Comparison of ENCODE assay signal across 8 mouse cellular contexts in the genomic region with DNA sequence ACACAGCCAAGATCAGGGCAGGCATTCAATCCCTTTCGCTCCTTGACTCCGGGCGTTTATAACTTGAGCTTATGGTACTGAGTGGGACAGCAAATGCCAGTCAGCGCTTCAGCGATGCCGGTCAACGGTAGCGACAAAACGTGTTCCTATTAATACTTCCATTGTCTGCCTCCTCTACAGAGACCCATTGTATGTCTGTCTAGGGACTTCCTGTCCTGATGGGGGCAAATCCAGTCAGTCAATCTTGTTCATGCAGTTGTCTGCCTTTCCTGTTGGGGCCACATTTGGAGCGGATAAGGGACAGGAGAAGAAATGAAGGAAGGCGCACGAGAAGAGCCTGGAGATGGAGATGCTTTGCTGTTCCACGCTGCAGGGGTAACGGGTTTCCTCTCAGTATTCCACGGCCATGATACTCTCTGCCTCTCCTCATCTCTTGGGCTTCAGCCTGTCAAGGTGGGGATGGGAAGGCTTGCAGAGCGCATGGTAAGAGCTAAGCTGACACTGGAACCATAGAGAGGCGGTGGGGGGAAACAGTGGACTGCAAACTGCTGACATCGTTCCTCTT. TPM values are rescaled to one million over a fixed set of nuclear protein-coding genes. Genes with fewer than 3 reads are reported as not detected.
DNase-seq lines count a peak whose midpoint lies in the region; ATAC-seq lines count a peak whose summit lies in the region.

No protein-coding gene starts in this region.

- H3K4me2 ChIP-seq in lung, embryonic 15.5 days, result peak overlapping the region; percentile 63
- peak overlapping the region; percentile 75 for H3K4me2 ChIP-seq in heart, embryonic 14.5 days (ENCODE audit: low read length)
- peak overlapping the region; percentile 40 for H3K4me2 ChIP-seq in liver, embryonic 13.5 days
- H3K4me2 ChIP-seq in stomach, embryonic 15.5 days, result peak overlapping the region; percentile 47

- H3K27me3 ChIP-seq in lung, embryonic 15.5 days, result no peaks in the 10 kb centered on the region
- H3K27me3 ChIP-seq in heart, embryonic 14.5 days (ENCODE audit: control insufficient read depth, insufficient read depth, low read length), result no peaks in the 10 kb centered on the region
- H3K27me3 ChIP-seq in liver, embryonic 13.5 days, result 0 out of 2 replicates have a peak, but pooled peaks cover 14% of the 10 kb centered on the region
- no peaks in the 10 kb centered on the region for H3K27me3 ChIP-seq in stomach, embryonic 15.5 days (replicated peaks)

- intact Hi-C loops in gastrocnemius, postnatal 14 days (cut with DNase I; ENCODE audit: low total_unique reads), result no loop called here

- H3K36me3 ChIP-seq in lung, embryonic 15.5 days, result no peaks in the 10 kb centered on the region
- no peaks in the 10 kb centered on the region for H3K36me3 ChIP-seq in heart, embryonic 14.5 days (ENCODE audit: control insufficient read depth, insufficient read depth, low read length)
- H3K36me3 ChIP-seq in liver, embryonic 13.5 days, result no peaks in the 10 kb centered on the region
- no peaks in the 10 kb centered on the region for H3K36me3 ChIP-seq in stomach, embryonic 15.5 days

- peaks cover 26% of the 10 kb centered on the region for H3K4me1 ChIP-seq in lung, embryonic 15.5 days
- peaks cover 24 to 28% of the 10 kb centered on the region in 2 experiments for H3K4me1 ChIP-seq in heart, embryonic 14.5 days (ENCODE audit: control insufficient read depth in 2 of 2, insufficient read depth in 2 of 2, low read length in 2 of 2)
- peaks cover 23% of the 10 kb centered on the region for H3K4me1 ChIP-seq in liver, embryonic 13.5 days (replicated peaks)
- peaks cover 22% of the 10 kb centered on the region for H3K4me1 ChIP-seq in stomach, embryonic 15.5 days

- peak; percentile 21; the same call in 1 of the 2 replicates for ATAC-seq in lung, embryonic 15.5 days (ENCODE audit: borderline replicate concordance, extremely low read depth, low FRiP score, low TSS enrichment)
- ATAC-seq in heart, embryonic 14.5 days (ENCODE audit: insufficient number of reproducible peaks, insufficient read depth, low FRiP score, low read depth), result no peak
- ATAC-seq in liver, embryonic 13.5 days (ENCODE audit: low read depth), result no peak
- ATAC-seq in stomach, embryonic 15.5 days (ENCODE audit: insufficient read depth, low FRiP score, low read depth), result no peak

- no peaks in the 10 kb centered on the region for H3K9me3 ChIP-seq in lung, embryonic 15.5 days
- no peaks in the 10 kb centered on the region for H3K9me3 ChIP-seq in heart, embryonic 14.5 days (ENCODE audit: control insufficient read depth, low read length)
- H3K9me3 ChIP-seq in liver, embryonic 13.5 days (replicated peaks), result no peaks in the 10 kb centered on the region
- no peaks in the 10 kb centered on the region for H3K9me3 ChIP-seq in stomach, embryonic 15.5 days

- DNase-seq in lung, adult 18-20 months, result no peak
- DNase-seq in liver, embryonic 13.5 days, result no peak
- DNase-seq in left cerebral cortex, adult 18-20 months (ENCODE audit: low spot score in 2 of 2), result no peak
- DNase-seq in spleen, postnatal 10 days (ENCODE audit: low spot score in 2 of 2), result no peak
- no peak for DNase-seq in gastrocnemius, postnatal 14 days

- peak overlapping the region; percentile 25 for H3K4me3 ChIP-seq in lung, embryonic 15.5 days
- H3K4me3 ChIP-seq in heart, embryonic 14.5 days (ENCODE audit: control insufficient read depth in 1 of 2, insufficient read depth in 1 of 2, low read depth in 1 of 2, low read length in 2 of 2), result peak overlapping the region; percentile 31 to 46
- no peak overlapping the region; the same call in 1 of the 2 replicates for H3K4me3 ChIP-seq in liver, embryonic 13.5 days (replicated peaks)
- peak overlapping the region; percentile 12; the same call in 1 of the 2 replicates for H3K4me3 ChIP-seq in stomach, embryonic 15.5 days (replicated peaks)

- WGBS in lung, embryonic 15.5 days, result 18% methylated on average over 18 of the region's 18 CpGs
- 10% methylated on average over 18 of the region's 18 CpGs for WGBS in heart, embryonic 14.5 days
- 11% methylated on average over 18 of the region's 18 CpGs for WGBS in liver, embryonic 13.5 days (ENCODE audit: insufficient replicate concordance)
- 30% methylated on average over 18 of the region's 18 CpGs for WGBS in stomach, embryonic 15.5 days

- H3K9ac ChIP-seq in lung, embryonic 15.5 days, result peak overlapping the region; percentile 35
- H3K9ac ChIP-seq in heart, embryonic 14.5 days (ENCODE audit: low read length), result peak overlapping the region; percentile 67
- H3K9ac ChIP-seq in liver, embryonic 13.5 days, result no peak overlapping the region
- no peak overlapping the region for H3K9ac ChIP-seq in stomach, embryonic 15.5 days

- peak overlapping the region; percentile 86 for H3K27ac ChIP-seq in lung, embryonic 15.5 days
- peak overlapping the region; percentile 91 to 93 for H3K27ac ChIP-seq in heart, embryonic 14.5 days (replicated peaks in 1 of 2; ENCODE audit: control insufficient read depth in 1 of 2, insufficient read depth in 1 of 2, low read depth in 2 of 2, low read length in 2 of 2)
- H3K27ac ChIP-seq in liver, embryonic 13.5 days, result peak overlapping the region; percentile 56; the same call in 1 of the 2 replicates
- peak overlapping the region; percentile 82 for H3K27ac ChIP-seq in stomach, embryonic 15.5 days

RNA-seq across cellular contexts. Expression of gene Rbfox2, which starts 36.2 kb away (rescaled TPM):
- 41.8 and 43.3 TPM in 2 replicates for polyA plus RNA-seq in lung, embryonic 15.5 days (2015; fragmentation: Nextera tagmentation; extraction: Ambion mirVana)
- 84.3 and 89.1 TPM in 2 replicates for polyA plus RNA-seq in heart, embryonic 14.5 days (2014; fragmentation: Nextera tagmentation; extraction: Ambion mirVana)
- 6.7 and 9.5 TPM in 2 replicates for polyA plus RNA-seq in liver, embryonic 13.5 days (2015; fragmentation: Nextera tagmentation; extraction: Ambion mirVana)
- polyA plus RNA-seq in stomach, embryonic 15.5 days (2015; fragmentation: Nextera tagmentation; extraction: Ambion mirVana), result 54.2 and 56.8 TPM in 2 replicates
- 100 to 1,000 TPM; 239 to 240 TPM for total RNA-seq in left cerebral cortex, adult 18-20 months (2021)
- total RNA-seq in gastrocnemius, postnatal 14 days (2021), result 100 to 1,000 TPM; 104 to 121 TPM

RNA-seq across cellular contexts. Expression of gene Apol7a, which starts 55.9 kb away (rescaled TPM):
- 0.09 TPM in 1 of 2 replicates, not detected in the other for polyA plus RNA-seq in lung, embryonic 15.5 days (2015; fragmentation: Nextera tagmentation; extraction: Ambion mirVana)
- polyA plus RNA-seq in heart, embryonic 14.5 days (2014; fragmentation: Nextera tagmentation; extraction: Ambion mirVana), result 0.11 and 0.31 TPM in 2 replicates
- polyA plus RNA-seq in liver, embryonic 13.5 days (2015; fragmentation: Nextera tagmentation; extraction: Ambion mirVana), result 0.17 and 0.27 TPM in 2 replicates
- polyA plus RNA-seq in stomach, embryonic 15.5 days (2015; fragmentation: Nextera tagmentation; extraction: Ambion mirVana), result 4.6 and 4.9 TPM in 2 replicates
- under 1 TPM; 0.23 to 0.30 TPM for total RNA-seq in left cerebral cortex, adult 18-20 months (2021)
- total RNA-seq in gastrocnemius, postnatal 14 days (2021), result under 1 TPM; 0.29 to 0.51 TPM

Comparison
In these comparisons a context has a peak if more than half of its experiments do, and no peak if none do; other contexts are left out.
1. H3K9ac ChIP-seq: peak in lung, embryonic 15.5 days (single experiment) and heart, embryonic 14.5 days (single experiment); none in liver, embryonic 13.5 days (single experiment) and stomach, embryonic 15.5 days (single experiment).
2. Peak in every context shown above with its lines, with median percentiles within 50 percentile points of each other: H3K27ac ChIP-seq and H3K4me2 ChIP-seq.